Mouse (Mus musculus) hindbrain, embryonic 11.5 days (tissue): ENCODE data around the gene Pofut1. TPM values are rescaled to one million over a fixed set of nuclear protein-coding genes. Genes with fewer than 3 reads are reported as not detected.
A peak's percentile ranks its signal among the peaks of the same experiment; 100 is the strongest.

Source experiments
- ATAC-seq: fragments of 200-750 bp; cut with Nextera tagmentation; 2 replicates; pipeline ENCODE4 v1.8.0; 2017; ENCODE audit warnings: mild to moderate bottlenecking, moderate TSS enrichment, moderate library complexity; ENCODE audit not compliant: low FRiP score
- DNase-seq: peaks from one replicate; pipeline ENCODE4 v3.0.0-alpha.2; 2015; ENCODE audit warnings: low spot score
- H3K27ac ChIP-seq: fragments of 300-500 bp; sonication (generic); 2 replicates; pipeline ENCODE4 v1.5.1; 2014; ENCODE audit warnings: mild to moderate bottlenecking, low read depth, low read length
- H3K27me3 ChIP-seq: fragments of 300-500 bp; sonication (generic); 2 replicates; pipeline ENCODE4 v1.6.1; 2014; ENCODE audit warnings: mild to moderate bottlenecking, low read length, moderate library complexity, mixed read lengths; ENCODE audit not compliant: control insufficient read depth, insufficient read depth
- H3K36me3 ChIP-seq: fragments of 300-500 bp; sonication (generic); 2 replicates; pipeline ENCODE4 v1.6.1; 2014; ENCODE audit warnings: mild to moderate bottlenecking, low read length, moderate library complexity, mixed read lengths; ENCODE audit not compliant: control insufficient read depth, insufficient read depth
- H3K4me1 ChIP-seq: fragments of 300-500 bp; sonication (generic); replicated peaks from 2 replicates; pipeline ENCODE4 v1.6.1; 2014; ENCODE audit warnings: low read length, mixed read lengths; ENCODE audit not compliant: control insufficient read depth, insufficient read depth
- H3K4me2 ChIP-seq: fragments of 300-500 bp; sonication (generic); replicated peaks from 2 replicates; pipeline ENCODE4 v1.6.1; 2014; ENCODE audit warnings: mild to moderate bottlenecking, low read depth, low read length
- H3K4me3 ChIP-seq: fragments of 300-500 bp; sonication (generic); 2 replicates; pipeline ENCODE4 v1.5.1; 2014; ENCODE audit warnings: low read depth, low read length
- H3K9ac ChIP-seq: fragments of 300-500 bp; sonication (generic); 2 replicates; pipeline ENCODE4 v1.6.1; 2014; ENCODE audit warnings: low read depth, low read length
- H3K9me3 ChIP-seq: fragments of 300-500 bp; sonication (generic); 2 replicates; pipeline ENCODE4 v1.6.1; 2016; ENCODE audit warnings: low read length; ENCODE audit not compliant: control insufficient read depth
- WGBS: fragments of 180-500 bp; shearing (Covaris S2); extraction: QIAGEN DNeasy Blood & Tissue Kit; methylation state at CpG from one replicate; pipeline ENCODE4 v1.1.7; 2014; 5-methylcytosine and 5-hydroxymethylcytosine counted together
- polyA plus RNA-seq: library from polyadenylated mRNA; unstranded; fragments of >200 nt; fragmentation: Nextera tagmentation; extraction: Ambion mirVana; gene quantifications from 2 replicates; pipeline ENCODE4 v1.2.1, GENCODE M21; 2014

Pofut1 gene
- polyA plus RNA-seq, 1 experiment from 2014 or later: 8.4 TPM

DNA sequence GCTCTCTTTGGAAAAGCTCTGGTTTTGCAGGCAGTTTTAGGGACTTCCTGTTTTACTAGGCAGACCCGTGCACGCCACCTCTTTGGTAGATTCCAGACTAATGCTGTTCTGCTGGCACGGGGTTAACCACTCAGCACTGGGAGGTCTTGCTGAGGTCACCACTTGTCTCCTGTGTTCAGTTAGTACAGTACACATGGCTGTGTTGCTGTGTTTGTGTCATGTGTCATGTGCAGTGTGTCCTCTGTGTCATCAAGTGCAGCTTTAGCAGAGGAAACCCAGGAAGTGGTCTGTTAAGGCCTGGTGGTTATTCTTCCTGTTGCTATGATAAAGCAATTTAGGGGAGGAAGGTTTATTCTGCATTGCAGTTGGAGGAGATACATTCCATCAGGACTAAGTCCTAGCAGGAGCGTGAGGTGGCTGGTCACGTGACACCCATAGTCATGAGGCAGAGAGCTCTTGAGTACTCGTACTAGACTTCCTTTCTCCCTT lies 26.5 kb upstream of the Pofut1 start:
- 84% methylated on average over 6 of the region's 6 CpGs for WGBS
- H3K9me3 ChIP-seq: no peaks in the 10 kb centered on the region
- no peak overlapping the region for H3K4me2 ChIP-seq
- DNase-seq (no peak), ATAC-seq (no peak)
- H3K27ac ChIP-seq: no peak overlapping the region
- H3K4me1 ChIP-seq: no peaks in the 10 kb centered on the region
- no peaks in the 10 kb centered on the region for H3K27me3 ChIP-seq
- no peak overlapping the region for H3K4me3 ChIP-seq
- H3K36me3 ChIP-seq: no peaks in the 10 kb centered on the region
- H3K9ac ChIP-seq: no peak overlapping the region

DNA sequence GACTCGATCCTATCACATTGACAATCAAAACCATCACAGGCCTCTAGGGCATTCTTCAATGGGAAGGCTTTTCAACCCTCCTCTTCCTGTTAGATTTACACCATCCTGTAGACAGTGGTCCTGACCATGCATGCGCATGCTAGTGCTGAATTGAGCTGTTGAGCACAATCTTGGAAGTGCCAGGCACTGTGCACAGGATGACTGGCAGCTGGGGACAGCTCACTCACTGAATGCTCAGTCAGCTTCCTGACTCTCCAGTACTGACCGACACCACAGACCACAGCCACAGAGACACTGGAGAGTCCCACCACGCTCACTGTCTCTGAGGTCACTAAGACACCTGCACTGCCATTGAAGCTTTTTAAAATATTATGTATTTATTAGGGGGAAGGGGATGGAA lies 25.9 kb upstream of the Pofut1 start:
- Histone ChIP-seq H3K4me1 (no peaks in the 10 kb centered on the region), H3K27ac (no peak overlapping the region), H3K4me3 (no peak overlapping the region), H3K27me3 (no peaks in the 10 kb centered on the region), H3K9ac (no peak overlapping the region), H3K36me3 (no peaks in the 10 kb centered on the region), H3K9me3 (no peaks in the 10 kb centered on the region), H3K4me2 (no peak overlapping the region)
- no peak for ATAC-seq
- 84% methylated on average over 4 of the region's 4 CpGs for WGBS
- DNase-seq: no peak

DNA sequence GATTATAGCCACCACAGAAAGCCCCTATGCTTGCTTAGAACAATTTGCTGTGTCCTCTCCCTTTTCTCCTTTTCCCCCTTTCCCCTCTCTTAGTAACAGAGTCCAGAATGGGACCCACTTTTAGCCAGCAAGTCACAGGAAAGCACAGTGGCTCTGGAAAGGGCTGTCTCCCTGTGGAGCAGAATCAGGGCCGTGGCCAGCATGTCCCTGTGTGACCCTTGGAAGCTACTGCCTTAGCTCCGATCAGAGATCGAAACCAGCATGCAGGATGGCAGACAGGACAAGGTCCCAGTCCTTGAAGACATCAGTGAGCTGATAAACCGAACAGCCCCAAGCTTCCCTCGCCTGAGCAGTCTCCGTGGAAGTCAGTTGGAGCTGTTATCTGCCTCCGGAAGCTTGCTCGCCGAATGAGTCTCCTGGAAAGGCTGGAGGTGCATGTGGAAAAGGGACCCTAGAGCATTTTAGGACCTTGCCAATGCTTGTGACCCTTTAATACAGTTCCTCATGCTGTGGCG lies 23.4 kb upstream of the Pofut1 start:
- Histone ChIP-seq H3K4me3 (no peak overlapping the region), H3K36me3 (no peaks in the 10 kb centered on the region), H3K9ac (no peak overlapping the region), H3K27ac (no peak overlapping the region), H3K27me3 (no peaks in the 10 kb centered on the region), H3K9me3 (no peaks in the 10 kb centered on the region), H3K4me1 (no peaks in the 10 kb centered on the region), H3K4me2 (no peak overlapping the region)
- no peak for ATAC-seq
- no peak for DNase-seq
- 87% methylated on average over 10 of the region's 10 CpGs for WGBS

- no peak for ATAC-seq
- no peaks in the 10 kb centered on the region for H3K27me3 ChIP-seq
- 77% methylated on average over 3 of the region's 3 CpGs for WGBS
Observed at GRCm38 (mm10) chr2:153218516-153218915, 22.8 kb upstream of the Pofut1 start.

GRCm38 (mm10) chr2:153221620-153222019 lies 19.7 kb upstream of the Pofut1 start:
- Histone ChIP-seq H3K4me3 (no peak overlapping the region), H3K27ac (no peak overlapping the region), H3K27me3 (no peaks in the 10 kb centered on the region), H3K36me3 (no peaks in the 10 kb centered on the region), H3K4me1 (peaks cover 6% of the 10 kb centered on the region), H3K9ac (no peak overlapping the region), H3K4me2 (no peak overlapping the region), H3K9me3 (no peaks in the 10 kb centered on the region)
- DNase-seq (no peak), ATAC-seq (no peak)
- 88% methylated on average over 4 of the region's 4 CpGs for WGBS

More at GRCm38 (mm10) chr2:153218516-153218915, 22.8 kb upstream of the Pofut1 start:
- no peak for DNase-seq
- no peak overlapping the region for H3K9ac ChIP-seq
- H3K4me3 ChIP-seq: no peak overlapping the region
- no peak overlapping the region for H3K27ac ChIP-seq
- no peaks in the 10 kb centered on the region for H3K9me3 ChIP-seq
- no peak overlapping the region for H3K4me2 ChIP-seq
- no peaks in the 10 kb centered on the region for H3K36me3 ChIP-seq
- H3K4me1 ChIP-seq: no peaks in the 10 kb centered on the region

- no peaks in the 10 kb centered on the region for H3K36me3 ChIP-seq
- H3K4me3 ChIP-seq: no peak overlapping the region
- H3K4me1 ChIP-seq: peaks cover 6% of the 10 kb centered on the region
- H3K9ac ChIP-seq: no peak overlapping the region
- no peak for ATAC-seq
- no peaks in the 10 kb centered on the region for H3K27me3 ChIP-seq
- H3K9me3 ChIP-seq: no peaks in the 10 kb centered on the region
- DNase-seq: no peak
- H3K4me2 ChIP-seq: no peak overlapping the region
- no peak overlapping the region for H3K27ac ChIP-seq
Observed at GRCm38 (mm10) chr2:153222130-153222529, 19.2 kb upstream of the Pofut1 start.

DNA sequence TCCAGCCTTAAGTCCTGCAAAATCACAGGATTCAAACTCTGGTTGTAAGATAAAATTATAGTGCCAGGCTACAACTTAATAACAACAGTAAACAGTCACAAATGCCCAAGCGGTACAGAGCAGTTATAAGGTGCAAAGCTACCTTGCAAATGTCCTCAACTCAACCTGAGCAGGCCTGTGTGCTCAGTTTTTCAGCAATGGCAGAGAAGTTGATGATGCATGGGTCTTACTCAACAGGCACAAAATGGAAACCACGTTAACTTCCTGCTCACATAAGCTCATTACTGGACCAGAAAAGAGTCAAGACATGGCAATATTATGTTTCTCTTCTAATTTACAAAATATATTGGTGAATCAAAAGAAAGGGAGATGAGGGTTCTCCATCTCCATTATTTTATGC lies 18.8 kb upstream of the Pofut1 start:
- ATAC-seq: no peak
- H3K27ac ChIP-seq: no peak overlapping the region

DNA sequence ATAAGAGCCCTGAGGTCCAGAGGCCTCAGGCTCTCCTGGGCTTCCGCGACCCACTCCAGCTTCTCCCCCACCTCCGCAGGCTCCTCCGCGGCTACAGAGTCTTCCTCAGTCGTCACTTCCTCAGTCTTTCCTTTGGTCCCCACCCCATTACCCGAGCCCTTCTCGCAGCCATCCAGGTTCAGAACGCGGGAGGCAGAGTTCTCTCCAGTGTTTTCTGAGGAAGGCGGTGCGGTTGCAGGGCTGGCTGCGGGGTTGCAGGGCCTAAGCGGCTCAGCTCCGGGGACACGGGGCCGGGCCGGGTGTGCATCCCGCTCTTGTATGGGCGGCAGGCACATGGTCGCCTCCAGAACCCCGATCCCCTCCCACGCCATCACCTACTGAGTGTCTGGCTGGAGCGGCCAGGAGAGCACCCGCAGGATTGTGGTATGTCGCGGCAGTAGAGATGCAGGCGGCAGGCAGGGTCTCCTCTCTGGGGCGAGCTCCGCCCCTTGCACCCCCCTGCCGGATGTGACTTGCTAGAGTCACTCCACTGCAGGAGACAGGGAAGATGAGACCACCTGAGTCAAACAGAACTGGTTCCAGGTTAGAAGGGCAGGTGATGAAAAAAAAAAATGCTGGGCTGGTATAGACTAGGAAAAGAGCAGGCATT lies 16.3 kb upstream of the Pofut1 start, which contains the start of gene Tspyl3:
Tspyl3 (minus strand) TSS at position 496 of the 649 bp plus-strand sequence.
- H3K4me2 ChIP-seq: peak within 1 kb of the TSS; percentile 39
- peaks cover 1% of the 10 kb centered on the region; the same call in 1 of the 2 replicates for H3K36me3 ChIP-seq
- H3K27ac ChIP-seq: 0 out of 2 replicates have a peak within 1 kb of the TSS, but pooled peaks have one; percentile 25
- H3K9me3 ChIP-seq: no peaks in the 10 kb centered on the region
- H3K4me3 ChIP-seq: peak within 1 kb of the TSS; percentile 35
- H3K9ac ChIP-seq: peak within 1 kb of the TSS; percentile 56
- no peaks in the 10 kb centered on the region for H3K27me3 ChIP-seq
- ATAC-seq (peak; percentile 66), DNase-seq (peak; percentile 65)
- H3K4me1 ChIP-seq: peaks cover 6% of the 10 kb centered on the region
- WGBS: 1% methylated on average over 31 of the region's 31 CpGs

More for the DNA sequence above, 18.8 kb upstream of the Pofut1 start:
- no peak for DNase-seq
- peaks cover 6% of the 10 kb centered on the region for H3K4me1 ChIP-seq
- H3K9ac ChIP-seq: no peak overlapping the region
- H3K27me3 ChIP-seq: no peaks in the 10 kb centered on the region
- WGBS: 92% methylated on average over 2 of the region's 2 CpGs
- no peak overlapping the region for H3K4me3 ChIP-seq
- H3K9me3 ChIP-seq: no peaks in the 10 kb centered on the region
- H3K36me3 ChIP-seq: no peaks in the 10 kb centered on the region
- H3K4me2 ChIP-seq: no peak overlapping the region

DNA sequence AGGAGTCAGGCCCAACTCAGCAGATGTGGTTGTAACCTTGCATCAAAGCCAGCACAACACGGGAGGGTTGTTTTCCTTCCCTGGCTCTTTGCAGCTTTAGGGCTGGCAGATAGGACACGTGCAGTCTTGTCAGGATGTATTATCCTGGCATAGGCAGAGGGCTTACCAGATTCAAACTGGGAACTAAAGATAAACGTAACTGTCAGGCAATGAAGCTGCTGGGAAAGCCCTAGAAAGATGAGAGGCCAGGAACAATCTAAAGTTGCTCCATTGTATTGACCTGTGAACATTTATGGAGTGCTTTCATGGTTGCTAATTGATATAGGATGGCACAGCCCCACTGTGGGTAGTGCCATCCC lies 15.8 kb upstream of the Pofut1 start:
- 18% methylated on average over 3 of the region's 3 CpGs for WGBS
- Histone ChIP-seq H3K4me3 (peak overlapping the region; percentile 35), H3K4me1 (peaks cover 6% of the 10 kb centered on the region), H3K27me3 (no peaks in the 10 kb centered on the region), H3K4me2 (peak overlapping the region; percentile 39), H3K27ac (no peak overlapping the region), H3K36me3 (peaks cover 5% of the 10 kb centered on the region; the same call in 1 of the 2 replicates), H3K9ac (peak overlapping the region; percentile 56), H3K9me3 (no peaks in the 10 kb centered on the region)
- ATAC-seq (no peak), DNase-seq (no peak)
